Mouse (Mus musculus) midbrain, embryonic 16.5 days (tissue): ENCODE results near the gene Tmem121b. TPM values are rescaled to one million over a fixed set of nuclear protein-coding genes. Genes with fewer than 3 reads are reported as not detected.
A peak's percentile ranks its signal among the peaks of the same experiment; 100 is the strongest.

ENCODE experiments used
- ATAC-seq: fragments of 200-750 bp; cut with Nextera tagmentation; 2 replicates; pipeline ENCODE4 v1.8.0; 2017; ENCODE audit warnings: moderate TSS enrichment
- H3K27ac ChIP-seq: fragments of 300-500 bp; sonication (generic); 2 replicates; pipeline ENCODE4 v1.5.1; 2014; ENCODE audit warnings: mild to moderate bottlenecking, low read length, mixed read lengths
- H3K27me3 ChIP-seq: fragments of 300-500 bp; sonication (generic); 2 replicates; pipeline ENCODE4 v1.6.1; 2014; ENCODE audit warnings: low read depth, low read length, mixed read lengths; ENCODE audit not compliant: control insufficient read depth, insufficient read depth
- H3K36me3 ChIP-seq: fragments of 300-500 bp; sonication (generic); 2 replicates; pipeline ENCODE4 v1.6.1; 2014; ENCODE audit warnings: mild to moderate bottlenecking, low read length, moderate library complexity, mixed read lengths; ENCODE audit not compliant: control insufficient read depth, insufficient read depth
- H3K4me1 ChIP-seq: fragments of 300-500 bp; sonication (generic); 2 replicates; pipeline ENCODE4 v1.6.1; 2014; ENCODE audit warnings: mild to moderate bottlenecking, low read length, mixed read lengths; ENCODE audit not compliant: control insufficient read depth, insufficient read depth
- H3K4me2 ChIP-seq: fragments of 300-500 bp; sonication (generic); 2 replicates; pipeline ENCODE4 v1.6.1; 2014; ENCODE audit warnings: mild to moderate bottlenecking, low read length, mixed read lengths
- H3K4me3 ChIP-seq: fragments of 300-500 bp; sonication (generic); 2 replicates; pipeline ENCODE4 v1.5.1; 2014; ENCODE audit warnings: low read depth, mild to moderate bottlenecking, low read length, moderate library complexity, mixed read lengths
- H3K9ac ChIP-seq: fragments of 300-500 bp; sonication (generic); 2 replicates; pipeline ENCODE4 v1.6.1; 2014; ENCODE audit warnings: low read depth, low read length, mixed read lengths
- H3K9me3 ChIP-seq: fragments of 300-500 bp; sonication (generic); replicated peaks from 2 replicates; pipeline ENCODE4 v1.6.1; 2014; ENCODE audit warnings: mild to moderate bottlenecking, low read length, mixed read lengths; ENCODE audit not compliant: control insufficient read depth, poor library complexity, severe bottlenecking
- WGBS: fragments of 180-500 bp; shearing (Covaris S2); extraction: QIAGEN DNeasy Blood & Tissue Kit; methylation state at CpG from one replicate; pipeline ENCODE4 v1.1.7; 2014; 5-methylcytosine and 5-hydroxymethylcytosine counted together
- polyA plus RNA-seq: library from polyadenylated mRNA; unstranded; fragments of >200 nt; fragmentation: Nextera tagmentation; extraction: Ambion mirVana; gene quantifications from 2 replicates; pipeline ENCODE4 v1.2.1, GENCODE M21; 2015

Tmem121b gene
- polyA plus RNA-seq, 1 experiment from 2014 or later = 2.6 TPM

- Histone ChIP-seq H3K4me3 (no peak overlapping the region), H3K9me3 (no peaks in the 10 kb centered on the region), H3K27ac (no peak overlapping the region), H3K4me2 (no peak overlapping the region), H3K9ac (no peak overlapping the region), H3K27me3 (no peaks in the 10 kb centered on the region), H3K36me3 (peaks cover 4% of the 10 kb centered on the region), H3K4me1 (no peaks in the 10 kb centered on the region)
- 94% methylated on average over 4 of the region's 4 CpGs for WGBS
- no peak for ATAC-seq
Measured at GRCm38 (mm10) chr6:120508645-120509044, 15.0 kb upstream of the Tmem121b start.

GRCm38 (mm10) chr6:120505531-120505930 lies 11.9 kb upstream of the Tmem121b start:
- no peak overlapping the region for H3K9ac ChIP-seq
- H3K27me3 ChIP-seq = no peaks in the 10 kb centered on the region
- no peak overlapping the region for H3K4me2 ChIP-seq
- no peaks in the 10 kb centered on the region for H3K4me1 ChIP-seq
- no peak for ATAC-seq
- no peaks in the 10 kb centered on the region; the same call in 1 of the 2 replicates for H3K9me3 ChIP-seq
- H3K27ac ChIP-seq = no peak overlapping the region
- peaks cover 4% of the 10 kb centered on the region for H3K36me3 ChIP-seq
- no peak overlapping the region for H3K4me3 ChIP-seq
- WGBS = 63% methylated on average over 4 of the region's 4 CpGs

GRCm38 (mm10) chr6:120504051-120504450 lies 10.4 kb upstream of the Tmem121b start:
- 74% methylated on average over 3 of the region's 3 CpGs for WGBS
- no peak overlapping the region for H3K27ac ChIP-seq
- no peak overlapping the region for H3K4me2 ChIP-seq
- no peaks in the 10 kb centered on the region; the same call in 1 of the 2 replicates for H3K9me3 ChIP-seq
- H3K9ac ChIP-seq = no peak overlapping the region
- no peaks in the 10 kb centered on the region for H3K27me3 ChIP-seq
- no peak for ATAC-seq
- no peaks in the 10 kb centered on the region for H3K4me1 ChIP-seq
- H3K4me3 ChIP-seq = no peak overlapping the region
- no peaks in the 10 kb centered on the region for H3K36me3 ChIP-seq

- Histone ChIP-seq H3K27ac (no peak overlapping the region), H3K9me3 (no peaks in the 10 kb centered on the region; the same call in 1 of the 2 replicates), H3K9ac (no peak overlapping the region), H3K4me1 (peaks cover 13% of the 10 kb centered on the region), H3K4me2 (no peak overlapping the region), H3K36me3 (no peaks in the 10 kb centered on the region), H3K27me3 (no peaks in the 10 kb centered on the region), H3K4me3 (no peak overlapping the region)
- WGBS = 47% methylated on average over 3 of the region's 3 CpGs
- no peak for ATAC-seq
Measured at GRCm38 (mm10) chr6:120496544-120496943, 2.9 kb upstream of the Tmem121b start.

- H3K27me3 ChIP-seq = no peaks in the 10 kb centered on the region
- no peaks in the 10 kb centered on the region for H3K36me3 ChIP-seq
- WGBS = 1% methylated on average over 94 of the region's 95 CpGs
- H3K4me2 ChIP-seq = peak overlapping the region; percentile 77
- peaks cover 34% of the 10 kb centered on the region for H3K4me1 ChIP-seq
- peak; percentile 25 for ATAC-seq
- peak overlapping the region; percentile 68 for H3K4me3 ChIP-seq
- H3K9ac ChIP-seq = peak overlapping the region; percentile 80
- no peaks in the 10 kb centered on the region for H3K9me3 ChIP-seq
- peak overlapping the region; percentile 96 for H3K27ac ChIP-seq
Measured at GRCm38 (mm10) chr6:120492499-120493373, 871 bp downstream of the Tmem121b start.

GRCm38 (mm10) chr6:120491862-120492498 lies 1.6 kb downstream of the Tmem121b start:
- no peaks in the 10 kb centered on the region for H3K36me3 ChIP-seq
- no peaks in the 10 kb centered on the region for H3K27me3 ChIP-seq
- 8% methylated on average over 22 of the region's 22 CpGs for WGBS
- H3K27ac ChIP-seq = no peak overlapping the region
- ATAC-seq = no peak
- H3K4me3 ChIP-seq = peak overlapping the region; percentile 68
- peak overlapping the region; percentile 77 for H3K4me2 ChIP-seq
- peak overlapping the region; percentile 80 for H3K9ac ChIP-seq
- H3K9me3 ChIP-seq = no peaks in the 10 kb centered on the region
- peaks cover 34% of the 10 kb centered on the region for H3K4me1 ChIP-seq

- ATAC-seq = no peak
- H3K27ac ChIP-seq = no peak overlapping the region
- peak overlapping the region; percentile 16 for H3K9ac ChIP-seq
- 36% methylated on average over 7 of the region's 7 CpGs for WGBS
- H3K9me3 ChIP-seq = no peaks in the 10 kb centered on the region
- H3K4me2 ChIP-seq = peak overlapping the region; percentile 77
- H3K27me3 ChIP-seq = no peaks in the 10 kb centered on the region
- H3K4me3 ChIP-seq = peak overlapping the region; percentile 68
- peaks cover 34% of the 10 kb centered on the region for H3K4me1 ChIP-seq
- no peaks in the 10 kb centered on the region for H3K36me3 ChIP-seq
Measured at GRCm38 (mm10) chr6:120491064-120491463, 2.5 kb downstream of the Tmem121b start.

GRCm38 (mm10) chr6:120489461-120489860 lies 4.1 kb downstream of the Tmem121b start:
- no peaks in the 10 kb centered on the region for H3K9me3 ChIP-seq
- WGBS = 77% methylated on average over 2 of the region's 2 CpGs
- no peak for ATAC-seq

GRCm38 (mm10) chr6:120488647-120489046 lies 5.0 kb downstream of the Tmem121b start:
- Histone ChIP-seq H3K27ac (no peak overlapping the region), H3K27me3 (no peaks in the 10 kb centered on the region), H3K4me3 (no peak overlapping the region), H3K4me2 (no peak overlapping the region), H3K9ac (no peak overlapping the region), H3K9me3 (no peaks in the 10 kb centered on the region), H3K36me3 (no peaks in the 10 kb centered on the region), H3K4me1 (peaks cover 30% of the 10 kb centered on the region)
- ATAC-seq = no peak
- 77% methylated on average over 3 of the region's 3 CpGs for WGBS

More at GRCm38 (mm10) chr6:120489461-120489860, 4.1 kb downstream of the Tmem121b start:
- Histone ChIP-seq H3K4me3 (no peak overlapping the region), H3K36me3 (no peaks in the 10 kb centered on the region), H3K27ac (no peak overlapping the region), H3K4me1 (peaks cover 32% of the 10 kb centered on the region), H3K4me2 (no peak overlapping the region), H3K27me3 (no peaks in the 10 kb centered on the region), H3K9ac (no peak overlapping the region)
